Mouse (Mus musculus) G1E (cell line): Measurements from ENCODE around the gene Cytl1.

Experiments used
- CTCF ChIP-seq: IDR thresholded peaks from 2 replicates; pipeline ENCODE4 v1.5.1; 2012; ENCODE audit warnings: low read depth, low read length, inconsistent platforms, mixed read lengths
- GATA1 ChIP-seq: IDR thresholded peaks from 2 replicates; pipeline ENCODE4 v1.6.1; 2012; ENCODE audit warnings: borderline replicate concordance, low read length, inconsistent platforms, mixed read lengths
- GATA2 ChIP-seq: IDR thresholded peaks from 2 replicates; pipeline ENCODE4 v1.6.1; 2012; ENCODE audit warnings: low read depth, low read length, inconsistent platforms, borderline replicate concordance
- POLR2AphosphoS5 ChIP-seq: IDR thresholded peaks from 2 replicates; pipeline ENCODE4 v1.6.1; 2012; ENCODE audit warnings: low read depth, low read length, inconsistent platforms; ENCODE audit not compliant: insufficient replicate concordance
- TAL1 ChIP-seq: conservative IDR thresholded peaks from 2 replicates; pipeline ENCODE4 v1.6.1; 2012; ENCODE audit warnings: low read depth, low read length, inconsistent platforms, mixed read lengths

DNA sequence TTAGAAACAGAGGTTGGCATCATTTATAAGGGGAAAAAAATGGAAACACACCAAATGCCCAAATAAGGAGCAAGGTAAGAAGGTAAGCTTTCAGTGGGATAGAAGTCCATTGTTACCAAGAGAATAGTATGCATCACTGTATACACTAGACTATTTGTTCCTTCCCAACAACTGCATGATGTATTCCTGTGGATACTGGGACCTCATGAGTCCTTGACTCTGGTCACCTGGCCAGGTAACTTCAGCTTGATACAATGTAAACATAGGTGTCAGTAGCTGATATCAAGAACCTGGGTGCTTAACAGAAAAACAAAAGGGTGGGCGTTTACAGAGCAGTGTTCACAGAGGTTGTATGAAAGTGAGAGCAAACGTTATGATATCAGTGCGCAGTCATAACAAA is 42.6 kb upstream of the Cytl1 start:
- TF ChIP-seq CTCF: no peak
- TF ChIP-seq GATA1: no peak
- TF ChIP-seq POLR2AphosphoS5: no peak
- TF ChIP-seq TAL1: no peak
- TF ChIP-seq GATA2: no peak
